Mouse (Mus musculus) CD4-positive, CD25-positive, alpha-beta regulatory T cell (primary cell): ENCODE measurements around the gene Rsrp1. TPM values are rescaled to one million over a fixed set of nuclear protein-coding genes. Genes with fewer than 3 reads are reported as not detected.

Experiments used
- polyA plus RNA-seq: library from polyadenylated mRNA; unstranded; fragments of 100-300 nt; shearing (Covaris generic); gene quantifications from one replicate; pipeline ENCODE4 v1.2.1, GENCODE M21; 2017

Gene Rsrp1
- 755 TPM for polyA plus RNA-seq

DNA sequence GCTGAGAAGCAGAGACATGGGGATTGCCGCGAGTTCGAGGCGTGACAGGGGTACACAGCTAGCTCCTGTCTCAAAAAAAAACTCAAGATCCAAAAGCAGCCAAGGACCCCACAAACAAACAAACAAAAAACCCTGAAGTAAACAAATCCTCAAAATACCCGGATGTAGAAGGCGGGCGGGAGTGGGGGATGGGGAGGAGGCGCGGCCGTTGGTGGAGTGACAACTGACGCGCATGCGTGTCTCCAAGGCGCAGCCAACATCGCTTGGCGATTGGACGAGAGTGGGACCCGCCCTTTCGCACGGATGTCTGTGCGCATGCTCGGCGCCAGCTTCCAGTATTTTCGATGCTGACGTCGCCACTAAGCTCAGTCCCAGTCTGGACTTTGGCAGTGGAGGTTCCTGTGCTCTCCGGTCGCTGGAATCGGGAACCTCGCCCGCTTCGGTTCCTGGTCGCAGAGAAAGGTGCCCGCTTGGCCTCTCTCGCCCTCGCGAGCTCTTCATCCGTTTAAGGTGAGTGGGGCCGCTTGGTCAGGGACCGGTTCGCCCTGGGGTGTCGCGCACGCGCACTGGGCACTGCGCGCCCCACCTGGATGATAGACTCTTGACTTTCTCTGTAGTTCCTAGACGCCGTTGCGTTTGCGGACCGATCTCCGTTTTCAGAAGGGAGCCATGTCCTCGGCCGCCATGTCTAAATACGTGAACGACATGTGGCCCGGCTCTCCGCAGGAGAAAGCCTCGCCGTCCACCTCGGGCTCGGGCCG is at the start of gene Rsrp1:
TSS of gene Rsrp1 (plus strand) at position 335 of the 761 bp plus-strand sequence.

DNA sequence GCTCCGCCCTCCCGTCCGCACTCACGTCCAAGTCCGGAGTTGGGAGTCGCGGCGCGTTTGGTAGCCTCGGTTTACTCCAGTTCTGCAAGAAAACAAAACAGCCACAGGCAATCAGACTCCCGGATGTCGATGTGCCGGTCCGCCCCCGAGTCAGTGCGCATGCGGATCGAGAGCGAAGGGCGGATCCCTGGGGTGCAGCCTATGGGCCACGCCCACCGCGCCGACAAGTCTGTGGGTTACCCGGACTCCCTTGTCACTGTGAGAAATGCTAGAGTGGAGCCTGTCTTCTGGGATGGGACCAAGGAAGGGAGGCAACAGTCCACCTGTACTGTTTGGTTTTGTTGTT is 8.6 kb upstream of the Rsrp1 start, which contains the start of gene Tmem50a:
TSS of gene Tmem50a (minus strand) at position 161 of the 346 bp plus-strand sequence.

DNA sequence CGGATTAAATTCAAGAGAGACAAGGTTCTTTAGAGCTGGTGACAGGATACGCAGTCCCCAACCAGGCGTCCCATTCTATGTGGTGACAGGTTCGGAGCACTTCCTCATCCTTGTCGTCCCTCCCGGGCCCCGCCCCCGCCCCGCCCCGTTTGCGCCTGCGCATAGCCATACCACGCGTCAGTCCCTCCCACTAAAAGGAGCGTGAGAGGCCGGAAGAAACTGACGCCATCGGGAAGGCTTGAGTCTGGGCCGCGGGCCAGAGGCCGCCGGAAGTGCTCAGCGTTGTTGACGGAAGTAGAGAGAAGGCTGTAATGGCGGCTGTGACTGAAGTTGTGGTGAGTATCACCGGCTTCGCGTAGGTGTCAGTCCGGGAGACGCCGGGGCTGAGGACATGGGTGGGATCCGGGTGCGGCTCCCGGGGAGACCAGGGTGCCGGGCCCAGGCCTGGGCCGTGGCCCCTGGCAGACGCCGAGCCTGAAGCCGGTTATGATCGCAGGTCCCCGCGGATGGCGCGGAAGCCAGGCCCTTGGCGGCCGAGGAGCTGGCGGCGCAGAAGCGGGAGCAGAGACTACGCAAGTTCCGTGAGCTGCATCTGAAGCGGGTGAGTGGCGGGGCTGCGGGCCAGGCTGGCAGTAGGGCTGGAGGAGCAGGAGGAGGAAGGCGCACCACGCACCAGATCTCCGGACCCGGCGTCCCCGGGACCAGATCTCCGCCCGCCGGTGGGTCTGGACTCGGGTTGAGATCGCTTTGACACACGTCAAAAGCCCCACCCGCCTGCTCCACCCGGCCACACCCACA is 7.5 kb downstream of the Rsrp1 start, which contains the start of gene Syf2:
TSS of gene Syf2 (plus strand) at position 215 of the 798 bp plus-strand sequence.

Other genes starting within 250 kb of the Rsrp1 start
- gene Man1c1, start 219.3 kb upstream of the Rsrp1 start, polyA plus RNA-seq: 6.5 TPM
- gene Ldlrap1, start 155.6 kb upstream of the Rsrp1 start, polyA plus RNA-seq: 68.2 TPM
- gene Maco1, start 70.2 kb upstream of the Rsrp1 start, polyA plus RNA-seq: 26.6 TPM
- 0.43 TPM for gene Rhd, start 59.1 kb upstream of the Rsrp1 start, polyA plus RNA-seq
- gene Tmem50a, start 8.6 kb upstream of the Rsrp1 start, polyA plus RNA-seq: 474 TPM
- 211 TPM for gene Syf2, start 7.3 kb downstream of the Rsrp1 start, polyA plus RNA-seq
- gene Runx3, start 197.1 kb downstream of the Rsrp1 start, polyA plus RNA-seq: 19.0 TPM